Mouse (Mus musculus) bone marrow, adult 2 months (tissue): ENCODE data around the gene Gm10260.

Experiments used
- CTCF ChIP-seq: fragments of 200-500 bp; IDR thresholded peaks from 2 replicates; pipeline ENCODE4 v1.5.1; 2011; ENCODE audit warnings: low read length, control low read depth; ENCODE audit not compliant: control insufficient read depth, insufficient read depth
- POLR2A ChIP-seq: fragments of 200-500 bp; IDR thresholded peaks from 2 replicates; pipeline ENCODE4 v1.6.1; 2011; ENCODE audit warnings: low read depth, mild to moderate bottlenecking, control low read depth, low read length, borderline replicate concordance; ENCODE audit not compliant: control insufficient read depth

DNA sequence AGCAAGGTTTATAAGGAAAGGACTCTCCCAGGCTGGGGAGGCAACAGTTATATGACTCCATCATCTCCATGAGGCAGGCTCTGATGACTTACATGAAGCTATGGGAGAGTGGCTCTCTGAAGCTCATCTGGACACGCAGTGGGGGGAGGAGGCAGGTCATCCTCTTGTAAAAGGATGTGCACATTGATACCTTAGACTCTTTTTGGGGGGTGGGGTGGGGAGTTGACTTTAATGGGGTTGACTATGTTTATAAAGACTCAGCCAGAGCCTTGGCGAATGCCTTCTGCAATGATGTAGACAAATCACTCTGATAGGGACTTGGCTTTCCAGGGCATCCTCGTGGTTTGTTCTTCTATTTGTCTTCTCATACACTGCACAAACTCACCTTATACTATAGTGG is 8.8 kb upstream of the Gm10260 start:
- no peak for TF ChIP-seq CTCF
- TF ChIP-seq POLR2A: no peak
